Mouse (Mus musculus): ENCODE data around the gene Unc13d.
"Not testable (repeated sequence)": the region's sequence is repeated elsewhere in the genome, so short reads cannot be mapped to it uniquely, and the experiment has no call there.

Gene Unc13d

GRCm38 (mm10) chr11:116077446-116078204 is at the start of gene Unc13d:
Gene Unc13d, minus strand, starts transcription at chr11:116077961.
- no peak for DNase-seq (ENCODE audit: low spot score in 2 of 2)

GRCm38 (mm10) chr11:116126261-116126660 is 48.5 kb upstream of the Unc13d start:
- no peak for DNase-seq (ENCODE audit: low spot score in 2 of 2)

- DNase-seq (ENCODE audit: low spot score in 2 of 2): not testable (repeated sequence)
Observed at GRCm38 (mm10) chr11:116121731-116122245, 44.0 kb upstream of the Unc13d start.

- DNase-seq (ENCODE audit: low spot score in 2 of 2): no peak
Observed at GRCm38 (mm10) chr11:116117819-116118218, 40.1 kb upstream of the Unc13d start.

GRCm38 (mm10) chr11:116117241-116117640 is 39.5 kb upstream of the Unc13d start:
- no peak for DNase-seq (ENCODE audit: low spot score in 2 of 2)

GRCm38 (mm10) chr11:116111611-116112203 is 33.9 kb upstream of the Unc13d start:
- DNase-seq (ENCODE audit: low spot score in 2 of 2): no peak

- DNase-seq (ENCODE audit: low spot score in 2 of 2): no peak
Observed at GRCm38 (mm10) chr11:116111067-116111466, 33.3 kb upstream of the Unc13d start.

- no peak for DNase-seq (ENCODE audit: low spot score in 2 of 2)
Observed at GRCm38 (mm10) chr11:116110540-116110939, 32.8 kb upstream of the Unc13d start.

GRCm38 (mm10) chr11:116110131-116110530 is 32.4 kb upstream of the Unc13d start:
- DNase-seq (ENCODE audit: low spot score in 2 of 2): no peak

GRCm38 (mm10) chr11:116109441-116110081 is 31.8 kb upstream of the Unc13d start:
- no peak for DNase-seq (ENCODE audit: low spot score in 2 of 2)

- DNase-seq (ENCODE audit: low spot score in 2 of 2): no peak
Observed at GRCm38 (mm10) chr11:116108464-116109137, 30.8 kb upstream of the Unc13d start.

GRCm38 (mm10) chr11:116107777-116108285 is 30.1 kb upstream of the Unc13d start:
- DNase-seq (ENCODE audit: low spot score in 2 of 2): no peak

- no peak for DNase-seq (ENCODE audit: low spot score in 2 of 2)
Observed at GRCm38 (mm10) chr11:116106963-116107776, 29.4 kb upstream of the Unc13d start.

- DNase-seq (ENCODE audit: low spot score in 2 of 2): no peak
Observed at GRCm38 (mm10) chr11:116106154-116106962, 28.6 kb upstream of the Unc13d start.

GRCm38 (mm10) chr11:116105065-116105464 is 27.3 kb upstream of the Unc13d start:
- no peak for DNase-seq (ENCODE audit: low spot score in 2 of 2)

GRCm38 (mm10) chr11:116104006-116104646 is 26.4 kb upstream of the Unc13d start:
- no peak for DNase-seq (ENCODE audit: low spot score in 2 of 2)

GRCm38 (mm10) chr11:116103572-116103971 is 25.8 kb upstream of the Unc13d start:
- no peak for DNase-seq (ENCODE audit: low spot score in 2 of 2)

- no peak for DNase-seq (ENCODE audit: low spot score in 2 of 2)
Observed at GRCm38 (mm10) chr11:116102472-116102871, 24.7 kb upstream of the Unc13d start.

- no peak for DNase-seq (ENCODE audit: low spot score in 2 of 2)
Observed at GRCm38 (mm10) chr11:116101931-116102381, 24.2 kb upstream of the Unc13d start.
